Mouse (Mus musculus): ENCODE measurements around the gene Tex44. TPM values are rescaled to one million over a fixed set of nuclear protein-coding genes. Genes with fewer than 3 reads are reported as not detected.

Tex44 gene
- polyA plus RNA-seq, 2 experiments, result not detected

DNA sequence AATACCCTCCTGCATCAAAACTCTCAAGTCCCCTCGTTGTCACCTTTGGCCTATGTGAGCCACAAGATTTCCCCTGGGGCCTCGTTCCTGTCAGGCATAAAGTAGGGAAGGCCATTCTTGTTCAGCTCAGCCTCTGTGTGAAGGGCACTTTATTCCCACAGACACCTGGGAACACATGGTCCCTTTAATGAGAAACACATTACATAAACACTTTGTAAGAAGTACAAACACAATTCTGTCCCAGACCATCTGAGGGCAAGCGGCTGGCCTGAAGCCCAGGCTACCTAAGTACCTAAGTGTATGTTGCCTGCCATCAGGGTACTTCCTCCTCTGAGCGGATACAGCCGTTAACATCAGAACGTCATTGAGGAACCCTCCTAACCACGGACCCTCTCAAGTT, 27.9 kb upstream of the Tex44 start:
- no peak for DNase-seq (ENCODE audit: low spot score)

GRCm38 (mm10) chr1:86399322-86399721, 26.8 kb upstream of the Tex44 start:
- no peak for ATAC-seq (ENCODE audit: low FRiP score, low read depth)
- Histone ChIP-seq H3K9ac (ENCODE audit: low read depth, low read length, severe bottlenecking) (no peak overlapping the region), H3K4me3 (replicated peaks; ENCODE audit: low read length) (no peak overlapping the region), H3K4me1 (ENCODE audit: control insufficient read depth, insufficient read depth, low read length) (peaks cover 5% of the 10 kb centered on the region; the same call in 1 of the 2 replicates), H3K9me3 (ENCODE audit: control insufficient read depth, low read length) (no peaks in the 10 kb centered on the region), H3K27me3 (ENCODE audit: control insufficient read depth, insufficient read depth, low read length) (no peaks in the 10 kb centered on the region), H3K27ac (replicated peaks; ENCODE audit: low read depth, low read length) (no peak overlapping the region), H3K4me2 (replicated peaks; ENCODE audit: low read depth, low read length, severe bottlenecking) (no peak overlapping the region), H3K36me3 (ENCODE audit: control insufficient read depth, insufficient read depth, low read length) (no peaks in the 10 kb centered on the region)
- no peak for TF ChIP-seq POLR2A (IDR thresholded peaks at IDR 0.05; ENCODE audit: borderline replicate concordance, extremely low read depth, insufficient read depth, insufficient read length)
- 82% methylated on average over 3 of the region's 3 CpGs for WGBS
- no peak for DNase-seq (ENCODE audit: low spot score)

More for the DNA sequence above, 27.9 kb upstream of the Tex44 start:
- Histone ChIP-seq H3K27ac (replicated peaks; ENCODE audit: low read depth, low read length) (no peak overlapping the region), H3K36me3 (ENCODE audit: control insufficient read depth, insufficient read depth, low read length) (no peaks in the 10 kb centered on the region), H3K4me1 (ENCODE audit: control insufficient read depth, insufficient read depth, low read length) (peaks cover 5% of the 10 kb centered on the region; the same call in 1 of the 2 replicates), H3K27me3 (ENCODE audit: control insufficient read depth, insufficient read depth, low read length) (no peaks in the 10 kb centered on the region), H3K4me3 (replicated peaks; ENCODE audit: low read length) (no peak overlapping the region), H3K9me3 (ENCODE audit: control insufficient read depth, low read length) (no peaks in the 10 kb centered on the region), H3K4me2 (replicated peaks; ENCODE audit: low read depth, low read length, severe bottlenecking) (no peak overlapping the region), H3K9ac (ENCODE audit: low read depth, low read length, severe bottlenecking) (no peak overlapping the region)
- WGBS, result 19% methylated on average over 7 of the region's 7 CpGs
- ATAC-seq (ENCODE audit: low FRiP score, low read depth), result no peak
- TF ChIP-seq POLR2A (IDR thresholded peaks at IDR 0.05; ENCODE audit: borderline replicate concordance, extremely low read depth, insufficient read depth, insufficient read length), result no peak

DNA sequence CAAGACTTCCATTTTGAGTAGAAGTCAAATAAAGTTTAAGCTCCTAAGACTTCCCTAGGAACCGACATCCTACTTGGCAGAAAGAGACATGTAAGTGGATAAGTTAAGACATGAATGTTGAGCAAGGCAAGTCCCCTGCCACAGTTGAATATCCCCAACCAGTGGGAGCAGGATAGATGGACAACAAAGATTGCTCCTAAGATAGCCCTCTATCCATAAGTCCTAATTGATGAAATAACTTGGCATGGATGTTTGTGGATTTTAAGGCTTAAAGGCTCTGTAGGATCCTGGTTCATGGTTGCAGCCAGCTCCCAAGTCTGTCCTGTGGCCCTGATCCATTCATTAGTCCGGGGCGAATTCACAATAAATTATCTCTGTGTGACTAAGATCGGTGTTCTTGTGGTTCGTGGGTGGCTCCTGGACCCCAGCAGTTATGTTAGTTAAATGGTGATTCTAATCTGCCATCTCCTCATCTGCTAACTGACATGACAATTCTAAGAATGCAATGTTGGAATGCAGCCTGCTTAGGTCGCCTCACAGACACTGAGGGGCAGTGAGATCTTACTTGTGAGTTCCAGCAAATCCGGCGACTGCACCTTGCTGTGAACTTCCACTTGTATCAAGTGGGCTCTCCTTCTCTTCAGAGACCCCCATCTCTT, 25.9 kb upstream of the Tex44 start:
- no peak overlapping the region for H3K4me2 ChIP-seq (replicated peaks; ENCODE audit: low read depth, low read length, severe bottlenecking)
- DNase-seq (ENCODE audit: low spot score), result no peak
- no peaks in the 10 kb centered on the region for H3K27me3 ChIP-seq (ENCODE audit: control insufficient read depth, insufficient read depth, low read length)
- no peaks in the 10 kb centered on the region for H3K9me3 ChIP-seq (ENCODE audit: control insufficient read depth, low read length)
- TF ChIP-seq POLR2A (IDR thresholded peaks at IDR 0.05; ENCODE audit: borderline replicate concordance, extremely low read depth, insufficient read depth, insufficient read length), result no peak
- no peak for ATAC-seq (ENCODE audit: low FRiP score, low read depth)
- WGBS, result 64% methylated on average over 8 of the region's 8 CpGs
- H3K9ac ChIP-seq (ENCODE audit: low read depth, low read length, severe bottlenecking), result no peak overlapping the region
- no peak overlapping the region for H3K27ac ChIP-seq (replicated peaks; ENCODE audit: low read depth, low read length)
- peaks cover 5% of the 10 kb centered on the region; the same call in 1 of the 2 replicates for H3K4me1 ChIP-seq (ENCODE audit: control insufficient read depth, insufficient read depth, low read length)
- no peak overlapping the region for H3K4me3 ChIP-seq (replicated peaks; ENCODE audit: low read length)
- no peaks in the 10 kb centered on the region for H3K36me3 ChIP-seq (ENCODE audit: control insufficient read depth, insufficient read depth, low read length)

DNA sequence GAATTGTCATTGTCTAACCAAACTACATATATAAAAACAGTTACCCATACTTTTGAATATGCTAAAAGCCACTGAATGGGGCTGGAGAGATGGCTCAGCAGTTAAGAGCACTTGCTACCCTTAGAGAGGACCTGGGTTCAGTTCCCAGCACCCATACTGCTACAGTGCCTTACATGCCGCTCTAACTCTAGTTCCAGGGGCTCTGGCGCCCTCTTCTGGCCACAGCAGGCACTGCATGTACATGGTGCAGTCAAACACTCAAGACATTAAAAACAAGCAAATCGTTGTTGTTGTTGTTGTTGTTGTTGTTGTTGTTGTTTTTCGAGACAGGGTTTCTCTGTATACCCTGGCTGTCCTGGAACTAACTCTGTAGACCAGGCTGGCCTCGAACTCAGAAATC, 21.3 kb upstream of the Tex44 start:
- Histone ChIP-seq H3K9ac (ENCODE audit: low read depth, low read length, severe bottlenecking) (no peak overlapping the region), H3K27me3 (ENCODE audit: control insufficient read depth, insufficient read depth, low read length) (no peaks in the 10 kb centered on the region), H3K4me2 (replicated peaks; ENCODE audit: low read depth, low read length, severe bottlenecking) (no peak overlapping the region), H3K27ac (replicated peaks; ENCODE audit: low read depth, low read length) (no peak overlapping the region), H3K36me3 (ENCODE audit: control insufficient read depth, insufficient read depth, low read length) (no peaks in the 10 kb centered on the region), H3K4me1 (ENCODE audit: control insufficient read depth, insufficient read depth, low read length) (no peaks in the 10 kb centered on the region), H3K4me3 (replicated peaks; ENCODE audit: low read length) (no peak overlapping the region), H3K9me3 (ENCODE audit: control insufficient read depth, low read length) (no peaks in the 10 kb centered on the region)
- no peak for DNase-seq (ENCODE audit: low spot score)
- WGBS, result 61% methylated on average over 5 of the region's 5 CpGs
- TF ChIP-seq POLR2A (IDR thresholded peaks at IDR 0.05; ENCODE audit: borderline replicate concordance, extremely low read depth, insufficient read depth, insufficient read length), result no peak
- no peak for ATAC-seq (ENCODE audit: low FRiP score, low read depth)

DNA sequence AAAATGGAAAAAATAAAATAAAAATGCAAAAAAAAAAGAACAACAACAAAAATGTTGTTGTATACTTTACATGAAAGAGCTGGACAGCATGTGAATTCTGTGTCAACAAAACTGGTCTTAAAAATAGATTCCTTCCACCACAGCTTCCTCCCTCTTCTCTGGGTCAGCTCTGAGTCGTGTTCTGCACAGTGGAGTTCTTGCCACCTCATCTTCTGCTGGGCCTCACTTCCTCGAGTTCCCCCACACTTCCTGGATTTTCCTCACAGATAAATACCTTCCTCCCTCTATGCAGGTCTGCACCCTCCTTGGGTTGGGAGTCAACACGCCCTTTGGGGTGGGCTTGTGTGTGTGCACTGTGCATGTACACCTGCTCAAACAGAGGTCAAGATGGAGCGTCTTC, 19.8 kb upstream of the Tex44 start:
- Histone ChIP-seq H3K9me3 (ENCODE audit: control insufficient read depth, low read length) (no peaks in the 10 kb centered on the region), H3K36me3 (ENCODE audit: control insufficient read depth, insufficient read depth, low read length) (no peaks in the 10 kb centered on the region), H3K4me1 (ENCODE audit: control insufficient read depth, insufficient read depth, low read length) (no peaks in the 10 kb centered on the region), H3K4me2 (replicated peaks; ENCODE audit: low read depth, low read length, severe bottlenecking) (no peak overlapping the region), H3K27me3 (ENCODE audit: control insufficient read depth, insufficient read depth, low read length) (no peaks in the 10 kb centered on the region), H3K27ac (replicated peaks; ENCODE audit: low read depth, low read length) (no peak overlapping the region), H3K4me3 (replicated peaks; ENCODE audit: low read length) (no peak overlapping the region), H3K9ac (ENCODE audit: low read depth, low read length, severe bottlenecking) (no peak overlapping the region)
- 73% methylated on average over 4 of the region's 4 CpGs for WGBS
- ATAC-seq (ENCODE audit: low FRiP score, low read depth) (no peak), DNase-seq (ENCODE audit: low spot score) (no peak)
- TF ChIP-seq POLR2A (IDR thresholded peaks at IDR 0.05; ENCODE audit: borderline replicate concordance, extremely low read depth, insufficient read depth, insufficient read length), result no peak
